Mouse (Mus musculus) megakaryocyte, embryonic 14.5 days (primary cell): ENCODE measurements around the gene Fam83e.

ENCODE experiments used
- FLI1 ChIP-seq: IDR thresholded peaks from 2 replicates; pipeline ENCODE4 v1.6.1; 2012; ENCODE audit warnings: low read length, inconsistent platforms, mixed read lengths
- GATA1 ChIP-seq: IDR thresholded peaks from 3 replicates; pipeline ENCODE4 v1.6.1; 2012; ENCODE audit warnings: mixed read lengths, low read length, inconsistent platforms, borderline replicate concordance

DNA sequence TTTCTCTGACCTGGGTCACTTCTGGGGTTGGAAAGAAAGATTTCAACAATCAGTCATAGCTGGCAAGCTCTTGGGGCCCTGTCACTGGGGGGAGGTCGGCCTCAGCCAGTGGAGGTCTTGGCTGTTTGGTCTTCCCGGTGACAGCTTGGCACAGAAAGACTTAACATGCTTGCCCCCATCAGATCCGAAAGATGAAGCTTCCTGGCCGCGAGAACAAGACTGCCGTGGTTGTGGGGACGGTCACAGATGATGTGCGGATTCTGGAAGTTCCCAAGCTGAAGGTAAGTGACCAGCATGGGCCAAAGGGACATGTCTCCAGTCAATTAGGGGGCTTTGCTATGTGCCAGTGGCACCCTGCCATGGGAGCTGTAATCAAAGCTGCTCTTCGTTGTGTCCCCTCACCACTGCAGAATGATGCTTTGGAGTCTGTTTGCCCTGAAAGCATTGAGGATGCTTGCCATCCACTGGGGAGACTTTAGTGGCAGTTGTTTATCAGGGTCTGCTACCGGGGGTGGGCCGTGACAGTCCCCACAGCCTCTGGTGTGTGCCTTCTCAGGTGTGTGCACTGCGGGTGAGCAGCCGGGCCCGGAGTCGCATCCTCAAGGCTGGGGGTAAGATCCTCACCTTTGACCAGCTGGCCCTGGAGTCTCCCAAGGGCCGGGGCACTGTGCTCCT is 1.1 kb upstream of the Fam83e start:
- TF ChIP-seq GATA1 (no peak), FLI1 (no peak)
